Mouse (Mus musculus) ZHBTc4 (cell line): ENCODE data around the gene Tmbim1.
A peak's percentile ranks its signal among the peaks of the same experiment; 100 is the strongest.

Source experiments
- DNase-seq: peaks from one replicate; pipeline ENCODE4 v3.0.0-alpha.2; 2011; ENCODE audit warnings: low read depth, low spot score

Gene Tmbim1

GRCm38 (mm10) chr1:74278538-74278937 is 26.9 kb downstream of the Tmbim1 start, which contains the start of gene Gpbar1:
TSS of gene Gpbar1 (plus strand) at chr1:74278550.
- DNase-seq = no peak

GRCm38 (mm10) chr1:74277883-74278537 is 27.4 kb downstream of the Tmbim1 start:
- DNase-seq = no peak

GRCm38 (mm10) chr1:74277041-74277440 is 28.4 kb downstream of the Tmbim1 start:
- no peak for DNase-seq

GRCm38 (mm10) chr1:74275015-74275414 is 30.4 kb downstream of the Tmbim1 start:
- DNase-seq = no peak

GRCm38 (mm10) chr1:74271659-74272058 is 33.8 kb downstream of the Tmbim1 start:
- DNase-seq = no peak

- DNase-seq = no peak
Observed at GRCm38 (mm10) chr1:74268750-74269149, 36.7 kb downstream of the Tmbim1 start.

- DNase-seq = no peak
Observed at GRCm38 (mm10) chr1:74262510-74262909, 42.9 kb downstream of the Tmbim1 start.

GRCm38 (mm10) chr1:74256782-74257181 is 48.6 kb downstream of the Tmbim1 start:
- DNase-seq = peak; percentile 92

- no peak for DNase-seq
Observed at GRCm38 (mm10) chr1:74255704-74256345, 49.6 kb downstream of the Tmbim1 start.

GRCm38 (mm10) chr1:74250096-74250495 is 55.3 kb downstream of the Tmbim1 start:
- no peak for DNase-seq

GRCm38 (mm10) chr1:74249331-74249980 is 56.0 kb downstream of the Tmbim1 start:
- no peak for DNase-seq

GRCm38 (mm10) chr1:74248799-74249198 is 56.6 kb downstream of the Tmbim1 start:
- DNase-seq = no peak

GRCm38 (mm10) chr1:74245525-74245924 is 59.9 kb downstream of the Tmbim1 start:
- DNase-seq = peak; percentile 59

- DNase-seq = no peak
Observed at GRCm38 (mm10) chr1:74240832-74241231, 64.6 kb downstream of the Tmbim1 start.

- no peak for DNase-seq
Observed at GRCm38 (mm10) chr1:74240311-74240710, 65.1 kb downstream of the Tmbim1 start.

GRCm38 (mm10) chr1:74239618-74240017 is 65.8 kb downstream of the Tmbim1 start:
- DNase-seq = peak; percentile 47

- no peak for DNase-seq
Observed at GRCm38 (mm10) chr1:74239162-74239561, 66.3 kb downstream of the Tmbim1 start.
